Mouse (Mus musculus) yolk sac, embryonic 10.5 days (tissue): ENCODE measurements around the gene Rpl3.

Experiments used
- DNase-seq: peaks from one replicate; pipeline ENCODE4 v3.0.0-alpha.2; 2017; ENCODE audit warnings: low spot score

Gene Rpl3

DNA sequence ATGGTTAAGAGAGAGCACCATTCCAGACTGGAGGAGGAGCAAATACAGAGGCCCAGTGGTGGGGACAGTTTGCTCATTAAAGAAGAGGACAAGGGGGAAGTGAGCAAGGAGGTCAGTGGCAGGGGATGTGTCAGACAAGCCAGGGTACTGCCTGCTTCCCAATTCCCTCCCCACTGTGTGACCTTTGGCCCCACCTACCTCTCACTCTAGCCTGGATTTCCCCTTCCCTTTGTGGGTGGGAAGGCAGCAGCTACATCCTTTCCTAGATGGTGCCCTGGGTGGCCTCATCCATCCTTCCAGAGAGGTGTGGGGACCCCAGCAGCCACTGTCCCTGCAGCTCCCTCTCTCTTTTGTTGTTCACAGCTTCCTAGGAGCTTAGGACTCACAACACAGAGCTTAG is 56.8 kb downstream of the Rpl3 start:
- no peak for DNase-seq

DNA sequence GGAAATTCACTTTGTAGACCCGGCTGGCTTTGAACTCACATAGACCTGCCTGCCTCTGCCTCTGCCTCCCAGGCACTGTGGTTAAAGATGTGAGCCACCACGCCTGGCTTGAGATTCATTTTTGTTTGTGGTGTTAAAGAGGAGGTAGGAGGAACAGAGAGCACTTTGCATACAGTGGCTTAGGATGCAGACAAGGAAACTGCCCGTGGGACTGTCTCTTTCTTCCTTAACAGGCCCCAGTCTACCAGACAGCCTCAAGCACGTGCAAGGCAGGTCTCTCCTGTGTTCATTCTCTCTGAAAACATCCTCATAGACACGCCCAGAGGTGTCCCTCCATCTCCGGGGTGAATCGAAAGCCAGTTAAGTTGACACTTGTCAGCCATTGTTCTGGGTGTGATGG is 57.3 kb downstream of the Rpl3 start:
- DNase-seq: no peak

DNA sequence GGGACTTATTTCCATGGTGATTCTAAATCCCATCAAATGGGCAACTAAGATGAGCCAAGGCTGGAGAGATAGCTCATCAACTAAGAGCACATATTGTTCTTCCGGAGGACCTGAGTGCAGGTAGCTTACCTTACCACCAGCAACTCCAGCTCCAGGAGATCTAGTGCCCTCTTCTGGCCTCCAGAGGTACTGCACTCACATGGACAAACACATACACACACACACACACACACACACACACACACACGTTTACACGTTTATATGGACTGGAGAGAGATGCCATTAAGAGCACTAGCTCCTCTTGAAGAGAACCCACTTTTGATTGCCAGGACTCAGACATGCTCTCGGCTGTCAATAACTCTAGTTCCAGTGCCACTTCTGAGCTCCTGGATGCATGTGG is 60.5 kb downstream of the Rpl3 start:
- DNase-seq: no peak

DNA sequence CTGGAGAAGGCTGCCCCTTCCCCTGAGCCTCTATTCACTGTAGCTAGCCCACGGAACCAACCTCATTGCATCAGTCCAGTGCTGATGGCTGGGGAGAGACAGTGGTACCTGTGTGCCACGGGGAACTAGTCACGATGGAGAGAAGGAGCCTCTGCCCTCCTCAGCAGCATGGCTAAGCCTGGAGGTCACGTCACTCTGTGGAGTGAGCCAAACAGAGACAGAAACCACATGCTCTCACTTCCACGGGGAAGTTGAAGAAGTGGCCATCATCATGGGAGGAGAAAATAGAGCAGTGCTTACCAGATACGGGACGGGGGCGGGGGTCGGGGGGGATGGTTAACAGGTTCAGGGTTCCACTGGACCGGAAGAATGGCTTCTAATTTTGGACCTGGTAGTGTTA is 61.3 kb downstream of the Rpl3 start:
- no peak for DNase-seq

DNA sequence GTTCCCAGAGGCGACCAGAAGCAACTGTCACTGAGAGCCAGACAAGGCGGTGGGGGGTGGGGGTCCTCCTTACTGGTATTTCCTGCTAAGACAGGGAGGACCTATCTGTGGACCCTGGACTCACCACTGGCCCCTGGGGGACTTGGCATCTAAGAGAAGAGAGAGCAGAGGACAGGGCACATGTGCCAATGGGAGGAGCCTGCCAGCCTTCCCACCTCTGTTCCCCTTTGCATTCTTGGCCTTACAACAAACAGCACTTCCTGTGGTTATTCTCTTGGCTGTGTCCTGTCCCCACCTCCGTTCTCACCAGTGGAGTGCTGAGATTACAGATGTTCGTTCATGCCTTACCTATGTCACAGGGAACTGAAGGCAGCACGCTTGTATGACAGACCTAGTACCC is 62.8 kb downstream of the Rpl3 start:
- no peak for DNase-seq
